ENCODE assay signal across 17 mouse cellular contexts in genomic region chr6:127849496-127849895, GRCm38 (mm10).
DNase-seq lines count a peak whose midpoint lies in the region.
"Had no signal": no experiment of that assay in that cellular context is flagged by ENCODE, and none has a peak within 500 bp of the region (broad histone marks: within the 10 kb centered on the region; RNA-seq: fewer than 3 reads in every experiment).

No protein-coding gene starts in this region.

- DNase-seq in lung, adult 18-20 months = peak; percentile 20 to 58
- no peak for DNase-seq in lung, postnatal 4 days
- DNase-seq in lung, postnatal 10 days = peak; percentile 10
- peak; percentile 38 for DNase-seq in lung, postnatal 36 days
- DNase-seq in frontal cortex, postnatal 25 days (ENCODE audit: low spot score in 2 of 2) = no peak
- DNase-seq in kidney, adult 8-10 months = no peak
- DNase-seq: adrenal gland, adult 2 months; adrenal gland, postnatal 14 days; B cell, adult 2 months; cerebellum, adult 11 months; cerebellum, adult 2 months; cerebellum, adult 9-11 months; cerebellum, postnatal 25 days; gastrocnemius, postnatal 10 days; heart, adult 18-20 months; heart, postnatal 14 days; heart, postnatal 4 days had no signal

Comparison
In these comparisons a context has a peak if more than half of its experiments do, and no peak if none do; other contexts are left out.
1. DNase-seq: peak in lung, adult 18-20 months (2 of 2), lung, postnatal 10 days (single experiment) and lung, postnatal 36 days (single experiment); none in lung, postnatal 4 days (0 of 2), frontal cortex, postnatal 25 days (0 of 2) and kidney, adult 8-10 months (0 of 2).